Mouse (Mus musculus): ENCODE measurements around the gene Ankib1.

GRCm38 (mm10) chr5:3782670-3783069 lies 20.1 kb downstream of the Ankib1 start:
- TF ChIP-seq POLR2A (IDR thresholded peaks at IDR 0.05; ENCODE audit: borderline replicate concordance, insufficient read depth, low read length) (no peak), CTCF (IDR thresholded peaks at IDR 0.05; ENCODE audit: borderline replicate concordance, insufficient read depth, low read depth, low read length) (peak; percentile 11; the same call in 1 of the 2 replicates)
